Mouse (Mus musculus): ENCODE measurements around the gene Scn1b. TPM values are rescaled to one million over a fixed set of nuclear protein-coding genes. Genes with fewer than 3 reads are reported as not detected.

Scn1b gene
- polyA plus RNA-seq, 1 experiment from 2014 or later = 5.1 TPM

GRCm38 (mm10) chr7:31067836-31068235 lies 59.0 kb downstream of the Scn1b start:
- no peaks in the 10 kb centered on the region for H3K9me3 ChIP-seq
- no peaks in the 10 kb centered on the region for H3K36me3 ChIP-seq
- H3K27ac ChIP-seq = 0 out of 2 replicates have a peak overlapping the region, but pooled peaks have one; percentile 25
- H3K9ac ChIP-seq = no peak overlapping the region
- 38% methylated on average over 5 of the region's 5 CpGs for WGBS
- no peak overlapping the region for H3K4me3 ChIP-seq
- H3K4me2 ChIP-seq (replicated peaks) = no peak overlapping the region
- 0 out of 2 replicates have a peak, but pooled peaks cover 3% of the 10 kb centered on the region for H3K4me1 ChIP-seq
- no peaks in the 10 kb centered on the region for H3K27me3 ChIP-seq
- no peak for ATAC-seq (ENCODE audit: insufficient number of reproducible peaks, insufficient read depth, low FRiP score, low TSS enrichment)

Other genes starting within 250 kb of the Scn1b start
- gene Cd22, start 246.7 kb downstream of the Scn1b start, polyA plus RNA-seq (2016; fragmentation: Nextera tagmentation; extraction: Ambion mirVana) = 0.09 and 0.17 TPM in 2 replicates
- 0.26 and 0.29 TPM in 2 replicates for gene Mag, start 212.1 kb downstream of the Scn1b start, polyA plus RNA-seq (2016; fragmentation: Nextera tagmentation; extraction: Ambion mirVana)
- not detected in 2 replicates for gene Hamp2, start 202.3 kb downstream of the Scn1b start, polyA plus RNA-seq (2016; fragmentation: Nextera tagmentation; extraction: Ambion mirVana)
- gene Hamp, start 183.0 kb downstream of the Scn1b start, polyA plus RNA-seq (2016; fragmentation: Nextera tagmentation; extraction: Ambion mirVana) = not detected in 2 replicates
- 31.8 and 32.7 TPM in 2 replicates for gene Usf2, start 170.2 kb downstream of the Scn1b start, polyA plus RNA-seq (2016; fragmentation: Nextera tagmentation; extraction: Ambion mirVana)
- gene Lsr, start 153.5 kb downstream of the Scn1b start, polyA plus RNA-seq (2016; fragmentation: Nextera tagmentation; extraction: Ambion mirVana) = 25.6 and 26.2 TPM in 2 replicates
- 1.4 and 2.0 TPM in 2 replicates for gene Fam187b, start 153.2 kb downstream of the Scn1b start, polyA plus RNA-seq (2016; fragmentation: Nextera tagmentation; extraction: Ambion mirVana)
- 11.0 and 13.6 TPM in 2 replicates for gene Fxyd5, start 84.5 kb downstream of the Scn1b start, polyA plus RNA-seq (2016; fragmentation: Nextera tagmentation; extraction: Ambion mirVana)
- gene Fxyd7, start 75.5 kb downstream of the Scn1b start, polyA plus RNA-seq (2016; fragmentation: Nextera tagmentation; extraction: Ambion mirVana) = 26.0 and 36.0 TPM in 2 replicates
- 24.2 and 31.1 TPM in 2 replicates for gene Fxyd1, start 69.8 kb downstream of the Scn1b start, polyA plus RNA-seq (2016; fragmentation: Nextera tagmentation; extraction: Ambion mirVana)
- gene Lgi4, start 67.7 kb downstream of the Scn1b start, polyA plus RNA-seq (2016; fragmentation: Nextera tagmentation; extraction: Ambion mirVana) = 1.5 and 2.0 TPM in 2 replicates
- gene Fxyd3, start 50.3 kb downstream of the Scn1b start, polyA plus RNA-seq (2016; fragmentation: Nextera tagmentation; extraction: Ambion mirVana) = 16.6 and 19.2 TPM in 2 replicates
- 3.7 and 4.2 TPM in 2 replicates for gene Hpn, start 11.7 kb downstream of the Scn1b start, polyA plus RNA-seq (2016; fragmentation: Nextera tagmentation; extraction: Ambion mirVana)
- 97.4 and 109 TPM in 2 replicates for gene Gramd1a, start 28.9 kb upstream of the Scn1b start, polyA plus RNA-seq (2016; fragmentation: Nextera tagmentation; extraction: Ambion mirVana)
- not detected in 2 replicates for gene Scgb2b2, start 163.5 kb upstream of the Scn1b start, polyA plus RNA-seq (2016; fragmentation: Nextera tagmentation; extraction: Ambion mirVana)
- not detected in 2 replicates for gene Scgb1b2, start 164.8 kb upstream of the Scn1b start, polyA plus RNA-seq (2016; fragmentation: Nextera tagmentation; extraction: Ambion mirVana)
- not detected in 2 replicates for gene Scgb2b3, start 235.1 kb upstream of the Scn1b start, polyA plus RNA-seq (2016; fragmentation: Nextera tagmentation; extraction: Ambion mirVana)
- not detected in 2 replicates for gene Scgb1b3, start 248.6 kb upstream of the Scn1b start, polyA plus RNA-seq (2016; fragmentation: Nextera tagmentation; extraction: Ambion mirVana)

All from embryonic facial prominence, embryonic 12.5 days (tissue).